Mouse (Mus musculus) bone marrow, adult 2 months (tissue): ENCODE measurements around the gene Ccl28.

Experiments used
- CTCF ChIP-seq: fragments of 200-500 bp; IDR thresholded peaks from 2 replicates; pipeline ENCODE4 v1.5.1; 2011; ENCODE audit warnings: low read length, control low read depth; ENCODE audit not compliant: control insufficient read depth, insufficient read depth
- POLR2A ChIP-seq: fragments of 200-500 bp; IDR thresholded peaks from 2 replicates; pipeline ENCODE4 v1.6.1; 2011; ENCODE audit warnings: low read depth, mild to moderate bottlenecking, control low read depth, low read length, borderline replicate concordance; ENCODE audit not compliant: control insufficient read depth

DNA sequence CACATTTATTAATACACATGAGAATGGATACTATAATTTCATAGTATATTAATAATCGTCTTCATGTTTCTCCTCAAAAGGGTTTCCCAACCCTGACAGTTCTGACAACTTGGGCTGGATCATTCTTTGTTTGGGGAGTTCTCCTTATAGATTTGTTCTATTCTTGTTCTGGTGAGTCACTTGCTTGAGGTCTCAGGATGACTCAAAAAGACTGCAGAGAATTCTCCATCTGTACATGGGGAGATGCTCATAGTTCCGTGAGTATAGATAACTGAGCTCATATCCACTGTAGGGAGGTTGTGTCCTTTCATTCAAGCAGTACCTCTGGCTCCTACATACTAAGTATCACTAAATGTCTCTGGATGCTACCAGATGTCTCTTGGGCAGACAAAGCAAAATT lies 31.1 kb downstream of the Ccl28 start:
- no peak for TF ChIP-seq CTCF
- TF ChIP-seq POLR2A = no peak
